Mouse (Mus musculus) lung, adult 2 months (tissue): ENCODE data around the gene Lrr1.

Experiments
- CTCF ChIP-seq: fragments of 200-500 bp; IDR thresholded peaks from 2 replicates; pipeline ENCODE4 v1.5.1; 2011; ENCODE audit warnings: mild to moderate bottlenecking, low read length, control low read depth; ENCODE audit not compliant: insufficient read depth
- POLR2A ChIP-seq: fragments of 200-500 bp; IDR thresholded peaks from 2 replicates; pipeline ENCODE4 v1.6.1; 2011; ENCODE audit warnings: low read depth, mild to moderate bottlenecking, control low read depth, low read length, borderline replicate concordance; ENCODE audit errors: extremely low read depth

- TF ChIP-seq POLR2A = no peak
- TF ChIP-seq CTCF = no peak
Measured at GRCm38 (mm10) chr12:69167656-69168460, 756 bp upstream of the Lrr1 start.
